Mouse (Mus musculus): ENCODE measurements around the gene Adam30. TPM values are rescaled to one million over a fixed set of nuclear protein-coding genes. Genes with fewer than 3 reads are reported as not detected.

Gene Adam30
- total RNA-seq, 1 experiment from 2014 or later, result 2.1 TPM

DNA sequence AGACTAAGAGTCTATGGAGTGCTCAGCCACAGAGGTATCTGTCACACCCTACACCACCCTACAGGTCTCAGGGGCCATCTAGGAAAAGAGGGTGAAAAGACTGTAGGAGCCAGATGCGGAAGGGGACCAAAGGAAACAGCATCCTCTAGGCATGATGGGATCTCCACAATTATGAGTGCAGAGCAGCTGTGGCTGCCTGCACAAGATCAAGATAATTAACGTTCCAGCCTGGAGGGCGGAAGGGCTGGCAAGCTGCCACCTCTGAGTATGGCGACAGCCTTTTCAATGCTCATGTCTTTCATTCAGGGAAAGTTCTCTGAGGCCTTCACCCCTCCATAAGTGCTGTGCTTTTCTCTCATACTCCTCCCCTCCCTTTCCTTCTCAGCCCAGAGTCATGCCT, 1.1 kb upstream of the Adam30 start:
- ATAC-seq (replicated peaks; ENCODE audit: insufficient number of reproducible peaks, low FRiP score, low TSS enrichment, poor library complexity, severe bottlenecking), result no peak

DNA sequence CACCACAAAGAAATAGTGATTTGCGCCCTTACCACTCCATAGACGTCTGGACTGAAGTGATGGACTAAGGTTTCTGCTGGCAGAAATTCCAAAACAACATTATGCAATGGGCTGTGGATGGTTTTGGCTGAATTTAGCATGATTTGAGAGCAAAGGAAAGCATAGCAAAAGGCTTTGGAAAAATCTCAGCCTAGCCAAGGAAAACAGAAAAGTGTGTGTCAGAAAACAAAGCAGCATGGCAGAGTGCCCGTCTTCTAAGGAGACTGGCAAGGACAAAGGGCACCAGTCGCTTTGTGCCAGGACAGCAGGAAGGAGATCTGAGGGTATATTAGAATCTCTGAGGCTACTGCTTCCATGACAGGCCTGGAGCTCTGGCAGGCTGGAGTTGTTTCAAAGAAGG, 17.9 kb downstream of the Adam30 start:
- no peak for ATAC-seq (replicated peaks; ENCODE audit: insufficient number of reproducible peaks, low FRiP score, low TSS enrichment, poor library complexity, severe bottlenecking)

- no peak for ATAC-seq (replicated peaks; ENCODE audit: insufficient number of reproducible peaks, low FRiP score, low TSS enrichment, poor library complexity, severe bottlenecking)
These were observed 20.4 kb downstream of the Adam30 start for GRCm38 (mm10) chr3:98180805-98181204.

- no peak for ATAC-seq (replicated peaks; ENCODE audit: insufficient number of reproducible peaks, low FRiP score, low TSS enrichment, poor library complexity, severe bottlenecking)
These were observed 24.8 kb downstream of the Adam30 start for GRCm38 (mm10) chr3:98185163-98185714.

DNA sequence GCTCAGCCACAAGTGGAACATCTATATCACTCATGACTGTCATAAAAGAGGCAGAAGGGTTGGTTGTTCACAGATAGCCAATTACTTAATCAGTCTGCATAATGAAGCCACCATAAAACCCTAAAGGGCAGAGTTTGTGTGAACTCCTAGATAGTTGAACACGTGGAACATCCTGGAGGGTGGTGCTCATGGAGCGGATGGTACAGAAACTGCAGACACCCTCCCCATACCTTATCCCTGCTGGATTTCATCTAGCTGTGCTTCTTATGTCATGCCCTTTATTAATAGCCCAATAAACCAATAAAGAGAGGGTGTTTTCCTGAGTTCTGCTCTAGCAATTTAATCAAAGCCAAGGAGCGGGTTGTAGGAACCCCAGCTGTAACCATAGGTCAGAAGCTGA, 27.3 kb downstream of the Adam30 start:
- no peak for ATAC-seq (replicated peaks; ENCODE audit: insufficient number of reproducible peaks, low FRiP score, low TSS enrichment, poor library complexity, severe bottlenecking)

DNA sequence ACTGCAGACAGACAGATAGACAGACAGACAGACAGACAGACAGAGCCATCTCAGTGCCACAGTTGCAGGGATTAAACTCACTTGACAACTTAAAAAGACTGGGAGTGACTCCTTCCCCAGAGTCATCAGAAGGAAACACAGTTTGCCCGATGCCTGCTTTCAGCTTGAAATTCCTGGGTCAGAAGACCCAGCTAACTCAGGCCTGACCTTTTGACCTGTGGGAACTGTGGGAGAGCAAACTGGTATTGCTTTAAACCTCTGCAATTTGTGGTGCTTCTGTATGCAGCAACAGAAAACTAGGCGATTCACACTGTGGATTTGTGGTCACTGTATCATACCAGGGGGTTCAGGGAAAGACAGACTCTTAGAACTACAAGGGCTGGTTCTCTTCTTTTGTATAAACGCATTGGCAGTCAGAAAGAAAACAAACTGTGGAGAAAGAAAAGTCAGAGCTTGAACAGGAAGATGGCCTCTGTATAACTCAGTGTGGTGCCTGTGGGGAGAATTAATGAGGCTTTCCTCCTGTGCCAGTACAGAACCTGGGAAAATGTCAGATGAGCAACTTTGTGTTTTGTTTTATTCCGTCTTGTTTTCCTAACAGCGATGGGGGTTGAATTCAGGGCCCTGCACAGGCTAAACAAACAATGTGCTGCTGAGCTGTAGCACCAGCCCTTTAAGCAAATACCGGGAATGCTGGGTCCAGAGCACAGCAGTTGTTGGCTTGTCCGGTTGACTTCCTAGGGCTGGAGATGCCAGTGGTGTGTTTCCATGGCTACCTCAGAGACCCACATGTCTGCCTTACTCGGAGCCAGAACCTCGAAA, 37.5 kb downstream of the Adam30 start:
- ATAC-seq (replicated peaks; ENCODE audit: insufficient number of reproducible peaks, low FRiP score, low TSS enrichment, poor library complexity, severe bottlenecking), result no peak

DNA sequence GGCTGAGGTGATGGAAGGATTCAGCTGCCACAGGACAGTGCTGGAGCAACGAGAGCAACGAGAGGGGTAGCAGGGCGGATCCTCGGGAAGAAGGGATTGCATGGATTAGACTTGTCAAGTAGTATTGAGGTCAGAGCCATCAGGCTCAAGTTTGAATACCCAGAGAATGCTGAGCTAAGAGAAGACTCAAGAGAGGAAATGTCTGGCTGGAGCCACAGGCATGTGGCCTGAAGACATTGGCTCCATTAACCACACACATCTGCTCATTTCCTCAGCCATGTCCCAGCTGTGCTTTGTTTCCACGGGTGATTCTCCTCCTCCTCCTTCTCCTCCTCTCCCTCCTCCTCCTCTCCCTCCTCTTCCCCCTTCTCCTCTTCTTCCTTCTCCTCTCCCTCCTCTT, 39.3 kb downstream of the Adam30 start:
- ATAC-seq (replicated peaks; ENCODE audit: insufficient number of reproducible peaks, low FRiP score, low TSS enrichment, poor library complexity, severe bottlenecking), result no peak

GRCm38 (mm10) chr3:98203282-98203681, 42.9 kb downstream of the Adam30 start:
- no peak for ATAC-seq (replicated peaks; ENCODE audit: insufficient number of reproducible peaks, low FRiP score, low TSS enrichment, poor library complexity, severe bottlenecking)

DNA sequence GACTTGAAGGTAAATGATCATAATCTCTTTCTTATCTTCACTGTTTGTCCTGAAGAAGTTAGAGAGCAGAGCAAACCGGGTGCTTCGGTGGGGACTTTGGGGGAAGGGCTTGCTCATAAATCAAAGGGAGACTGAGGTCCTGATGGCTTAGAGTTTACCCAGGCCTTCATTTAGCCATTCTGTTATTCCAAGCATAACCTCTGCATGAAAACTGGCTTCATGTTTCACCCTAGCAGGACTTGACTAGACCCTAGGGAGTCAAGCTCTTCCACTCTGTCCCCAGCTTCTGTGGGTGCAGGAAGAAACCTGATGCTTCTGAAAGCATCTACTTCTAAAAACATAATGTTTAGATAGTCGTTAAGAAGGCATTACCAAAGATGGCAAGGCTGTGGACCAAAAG, 46.5 kb downstream of the Adam30 start:
- no peak for ATAC-seq (replicated peaks; ENCODE audit: insufficient number of reproducible peaks, low FRiP score, low TSS enrichment, poor library complexity, severe bottlenecking)

GRCm38 (mm10) chr3:98209161-98209560, 48.7 kb downstream of the Adam30 start:
- ATAC-seq (replicated peaks; ENCODE audit: insufficient number of reproducible peaks, low FRiP score, low TSS enrichment, poor library complexity, severe bottlenecking), result no peak

DNA sequence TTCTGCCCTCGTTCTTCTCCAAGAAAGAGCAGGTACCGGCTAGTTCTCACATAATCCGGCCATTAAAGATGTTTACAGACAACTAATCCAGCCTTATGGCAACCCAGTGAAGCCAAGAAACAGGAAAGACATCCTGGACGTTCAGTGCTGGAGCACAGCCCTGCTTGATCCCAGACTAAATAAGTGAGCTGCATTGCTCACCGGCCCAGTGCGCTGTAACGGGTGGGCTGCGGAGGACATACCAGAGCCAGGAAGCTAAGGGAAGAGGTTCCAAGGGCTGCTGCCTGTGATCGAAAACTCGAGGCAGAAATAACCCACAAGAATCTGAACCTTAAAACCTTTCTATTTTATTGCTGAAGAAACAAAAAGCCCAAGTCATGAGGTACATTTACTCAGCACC, 50.4 kb downstream of the Adam30 start:
- no peak for ATAC-seq (replicated peaks; ENCODE audit: insufficient number of reproducible peaks, low FRiP score, low TSS enrichment, poor library complexity, severe bottlenecking)

GRCm38 (mm10) chr3:98211301-98212081, 51.1 kb downstream of the Adam30 start:
- no peak for ATAC-seq (replicated peaks; ENCODE audit: insufficient number of reproducible peaks, low FRiP score, low TSS enrichment, poor library complexity, severe bottlenecking)

Other genes starting within 250 kb of the Adam30 start
- 127 to 158 TPM (median 135 TPM) in 3 replicates for gene Notch2, start 147.1 kb upstream of the Adam30 start, total RNA-seq (2017)
- not detected in 3 replicates for gene Reg4, start 61.5 kb downstream of the Adam30 start, total RNA-seq (2017)
- not detected in 3 replicates for gene Hmgcs2, start 119.8 kb downstream of the Adam30 start, total RNA-seq (2017)
- gene Phgdh, start 179.4 kb downstream of the Adam30 start, total RNA-seq (2017), result 9.0 to 54.0 TPM (median 33.0 TPM) in 3 replicates
- gene Zfp697, start 221.8 kb downstream of the Adam30 start, total RNA-seq (2017), result not detected in 3 replicates